Mouse (Mus musculus): Measurements from ENCODE around the gene Pcca. TPM values are rescaled to one million over a fixed set of nuclear protein-coding genes. Genes with fewer than 3 reads are reported as not detected.

Gene Pcca
- polyA plus RNA-seq, 1 experiment from 2014 or later: 29.7 TPM

GRCm38 (mm10) chr14:122721750-122722149 is 187.6 kb downstream of the Pcca start:
- Histone ChIP-seq H3K27ac (no peak overlapping the region), H3K4me2 (no peak overlapping the region), H3K4me1 (replicated peaks) (peaks cover 18% of the 10 kb centered on the region), H3K4me3 (no peak overlapping the region), H3K9ac (no peak overlapping the region), H3K36me3 (no peaks in the 10 kb centered on the region), H3K27me3 (no peaks in the 10 kb centered on the region), H3K9me3 (no peaks in the 10 kb centered on the region)
- WGBS: 19% methylated on average over 4 of the region's 4 CpGs
- no peak for ATAC-seq (ENCODE audit: low FRiP score)

- H3K36me3 ChIP-seq: no peaks in the 10 kb centered on the region
- no peaks in the 10 kb centered on the region for H3K9me3 ChIP-seq
- H3K9ac ChIP-seq: no peak overlapping the region
- H3K4me1 ChIP-seq (replicated peaks): peaks cover 6% of the 10 kb centered on the region
- no peak overlapping the region for H3K4me3 ChIP-seq
- H3K27ac ChIP-seq: no peak overlapping the region
- H3K4me2 ChIP-seq: no peak overlapping the region
- no peaks in the 10 kb centered on the region for H3K27me3 ChIP-seq
- 81% methylated on average over 1 of the region's 1 CpGs for WGBS
- no peak for ATAC-seq (ENCODE audit: low FRiP score)
Measured at GRCm38 (mm10) chr14:122726456-122726855, 192.3 kb downstream of the Pcca start.

GRCm38 (mm10) chr14:122729431-122730073 is 195.4 kb downstream of the Pcca start:
- no peak overlapping the region for H3K9ac ChIP-seq
- 42% methylated on average over 4 of the region's 4 CpGs for WGBS
- H3K4me2 ChIP-seq: no peak overlapping the region
- no peaks in the 10 kb centered on the region for H3K9me3 ChIP-seq
- no peaks in the 10 kb centered on the region for H3K27me3 ChIP-seq
- no peaks in the 10 kb centered on the region for H3K36me3 ChIP-seq
- no peak overlapping the region for H3K4me3 ChIP-seq
- 0 out of 2 replicates have a peak, but pooled peaks cover 2% of the 10 kb centered on the region for H3K4me1 ChIP-seq (replicated peaks)
- no peak overlapping the region for H3K27ac ChIP-seq
- no peak for ATAC-seq (ENCODE audit: low FRiP score)

- no peaks in the 10 kb centered on the region for H3K36me3 ChIP-seq
- 78% methylated on average over 4 of the region's 4 CpGs for WGBS
- H3K27me3 ChIP-seq: no peaks in the 10 kb centered on the region
- no peak overlapping the region for H3K27ac ChIP-seq
- H3K4me2 ChIP-seq: no peak overlapping the region
- ATAC-seq (ENCODE audit: low FRiP score): no peak
- no peaks in the 10 kb centered on the region for H3K9me3 ChIP-seq
- 0 out of 2 replicates have a peak, but pooled peaks cover 2% of the 10 kb centered on the region for H3K4me1 ChIP-seq (replicated peaks)
- H3K9ac ChIP-seq: no peak overlapping the region
- no peak overlapping the region for H3K4me3 ChIP-seq
Measured at GRCm38 (mm10) chr14:122730921-122731551, 196.9 kb downstream of the Pcca start.

- H3K27ac ChIP-seq: no peak overlapping the region
- H3K9ac ChIP-seq: no peak overlapping the region
- H3K4me3 ChIP-seq: no peak overlapping the region
- no peaks in the 10 kb centered on the region for H3K9me3 ChIP-seq
- H3K4me1 ChIP-seq (replicated peaks): no peaks in the 10 kb centered on the region
- ATAC-seq (ENCODE audit: low FRiP score): no peak
- H3K36me3 ChIP-seq: no peaks in the 10 kb centered on the region
- H3K4me2 ChIP-seq: no peak overlapping the region
- no peaks in the 10 kb centered on the region for H3K27me3 ChIP-seq
Measured at GRCm38 (mm10) chr14:122736806-122737205, 202.7 kb downstream of the Pcca start.

GRCm38 (mm10) chr14:122747860-122748842 is 214.0 kb downstream of the Pcca start:
- no peak overlapping the region for H3K4me3 ChIP-seq
- no peaks in the 10 kb centered on the region for H3K36me3 ChIP-seq
- no peak overlapping the region for H3K27ac ChIP-seq
- no peak overlapping the region for H3K4me2 ChIP-seq
- 70% methylated on average over 3 of the region's 3 CpGs for WGBS
- no peaks in the 10 kb centered on the region for H3K27me3 ChIP-seq
- H3K9me3 ChIP-seq: no peaks in the 10 kb centered on the region
- H3K9ac ChIP-seq: no peak overlapping the region
- H3K4me1 ChIP-seq (replicated peaks): no peaks in the 10 kb centered on the region
- no peak for ATAC-seq (ENCODE audit: low FRiP score)

- no peak for ATAC-seq (ENCODE audit: low FRiP score)
- H3K9me3 ChIP-seq: no peaks in the 10 kb centered on the region
- H3K9ac ChIP-seq: no peak overlapping the region
- H3K27ac ChIP-seq: no peak overlapping the region
- no peaks in the 10 kb centered on the region for H3K36me3 ChIP-seq
- WGBS: 94% methylated on average over 1 of the region's 1 CpGs
- H3K27me3 ChIP-seq: no peaks in the 10 kb centered on the region
- H3K4me1 ChIP-seq (replicated peaks): no peaks in the 10 kb centered on the region
- no peak overlapping the region for H3K4me2 ChIP-seq
- H3K4me3 ChIP-seq: no peak overlapping the region
Measured at GRCm38 (mm10) chr14:122751552-122751951, 217.4 kb downstream of the Pcca start.

GRCm38 (mm10) chr14:122753278-122753677 is 219.2 kb downstream of the Pcca start:
- ATAC-seq (ENCODE audit: low FRiP score): no peak
- H3K27ac ChIP-seq: no peak overlapping the region
- WGBS: 35% methylated on average over 2 of the region's 2 CpGs

GRCm38 (mm10) chr14:122754311-122754710 is 220.2 kb downstream of the Pcca start:
- ATAC-seq (ENCODE audit: low FRiP score): no peak
- Histone ChIP-seq H3K9me3 (no peaks in the 10 kb centered on the region), H3K36me3 (no peaks in the 10 kb centered on the region), H3K9ac (no peak overlapping the region), H3K27ac (no peak overlapping the region), H3K4me2 (no peak overlapping the region), H3K4me1 (replicated peaks) (no peaks in the 10 kb centered on the region), H3K27me3 (no peaks in the 10 kb centered on the region), H3K4me3 (no peak overlapping the region)
- WGBS: 93% methylated on average over 3 of the region's 3 CpGs

More at GRCm38 (mm10) chr14:122753278-122753677, 219.2 kb downstream of the Pcca start:
- no peak overlapping the region for H3K4me3 ChIP-seq
- H3K4me1 ChIP-seq (replicated peaks): no peaks in the 10 kb centered on the region
- H3K9me3 ChIP-seq: no peaks in the 10 kb centered on the region
- no peak overlapping the region for H3K4me2 ChIP-seq
- no peaks in the 10 kb centered on the region for H3K36me3 ChIP-seq
- H3K9ac ChIP-seq: no peak overlapping the region
- no peaks in the 10 kb centered on the region for H3K27me3 ChIP-seq

- Histone ChIP-seq H3K9ac (no peak overlapping the region), H3K4me1 (replicated peaks) (no peaks in the 10 kb centered on the region), H3K4me2 (no peak overlapping the region), H3K9me3 (no peaks in the 10 kb centered on the region), H3K27ac (no peak overlapping the region), H3K36me3 (no peaks in the 10 kb centered on the region), H3K27me3 (no peaks in the 10 kb centered on the region), H3K4me3 (no peak overlapping the region)
- 70% methylated on average over 13 of the region's 13 CpGs for WGBS
- ATAC-seq (ENCODE audit: low FRiP score): no peak
Measured at GRCm38 (mm10) chr14:122755559-122755958, 221.4 kb downstream of the Pcca start.

- H3K9me3 ChIP-seq: no peaks in the 10 kb centered on the region
- no peak overlapping the region for H3K27ac ChIP-seq
- no peaks in the 10 kb centered on the region for H3K4me1 ChIP-seq (replicated peaks)
- no peaks in the 10 kb centered on the region for H3K36me3 ChIP-seq
- H3K27me3 ChIP-seq: no peaks in the 10 kb centered on the region
- H3K4me3 ChIP-seq: no peak overlapping the region
- ATAC-seq (ENCODE audit: low FRiP score): no peak
- H3K4me2 ChIP-seq: no peak overlapping the region
- WGBS: 96% methylated on average over 1 of the region's 1 CpGs
- H3K9ac ChIP-seq: no peak overlapping the region
Measured at GRCm38 (mm10) chr14:122756671-122757070, 222.5 kb downstream of the Pcca start.

- H3K27me3 ChIP-seq: no peaks in the 10 kb centered on the region
- no peak for ATAC-seq (ENCODE audit: low FRiP score)
- H3K27ac ChIP-seq: no peak overlapping the region
- H3K36me3 ChIP-seq: no peaks in the 10 kb centered on the region
- H3K4me3 ChIP-seq: no peak overlapping the region
- H3K9ac ChIP-seq: no peak overlapping the region
- H3K4me1 ChIP-seq (replicated peaks): 0 out of 2 replicates have a peak, but pooled peaks cover 5% of the 10 kb centered on the region
- no peak overlapping the region for H3K4me2 ChIP-seq
- H3K9me3 ChIP-seq: no peaks in the 10 kb centered on the region
- WGBS: 61% methylated on average over 3 of the region's 3 CpGs
Measured at GRCm38 (mm10) chr14:122759890-122760289, 225.8 kb downstream of the Pcca start.
